Mouse (Mus musculus): ENCODE measurements around the gene Serpinb11.

DNA sequence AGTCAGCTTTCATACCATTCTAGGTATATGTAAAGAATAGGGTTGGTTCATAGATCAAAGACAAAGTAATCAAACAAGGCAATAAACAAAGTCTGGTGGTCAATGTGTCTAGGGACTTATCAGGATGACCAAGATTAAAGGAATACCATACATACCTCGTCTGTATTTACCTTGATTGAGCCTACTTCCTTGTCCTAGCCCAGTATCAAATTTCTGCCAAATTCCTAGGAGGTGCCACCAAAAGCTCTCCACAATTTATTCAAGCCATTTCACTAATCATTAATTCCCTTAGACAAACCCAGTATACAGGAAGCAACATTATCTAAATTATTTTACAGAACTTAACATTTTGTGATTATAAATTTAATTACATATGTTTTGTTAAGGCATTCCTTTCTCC lies 53.7 kb downstream of the Serpinb11 start:
- TF ChIP-seq CTCF (IDR thresholded peaks at IDR 0.05; ENCODE audit: control insufficient read depth, insufficient read depth, insufficient read length) = no peak
- TF ChIP-seq USF1 (IDR thresholded peaks at IDR 0.05; ENCODE audit: low read depth) = no peak
- TF ChIP-seq MAX (IDR thresholded peaks at IDR 0.05) = no peak
- no peak for TF ChIP-seq CEBPB (IDR thresholded peaks at IDR 0.05; ENCODE audit: low read depth)
- no peak for TF ChIP-seq MYOG (IDR thresholded peaks at IDR 0.05; ENCODE audit: control insufficient read depth, extremely low read depth, insufficient read length)
